Mouse (Mus musculus) retina, postnatal 1 day (tissue): Measurements from ENCODE around the gene Inpp4b.
A peak's percentile ranks its signal among the peaks of the same experiment; 100 is the strongest.

ENCODE experiments used
- DNase-seq: peaks from one replicate; pipeline ENCODE4 v3.0.0-alpha.2; 2012

Inpp4b gene

DNA sequence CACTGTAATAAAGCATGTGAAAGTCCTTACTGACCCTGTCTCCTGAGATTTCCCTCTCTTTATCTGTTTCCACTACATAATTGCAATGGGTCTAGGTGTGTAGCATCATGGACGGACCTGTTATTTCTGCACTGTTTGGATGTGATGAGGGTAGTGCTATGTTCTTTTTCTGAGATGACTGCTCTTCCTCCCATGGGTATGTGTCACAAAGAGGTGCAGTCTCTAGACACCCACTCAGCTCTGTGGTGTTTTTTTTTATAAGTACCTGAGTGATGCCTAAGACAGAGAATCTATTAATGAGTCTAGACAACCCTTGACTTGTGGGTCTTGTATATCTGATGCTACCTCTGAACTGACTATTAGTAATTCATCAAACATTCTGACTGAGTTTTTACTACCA is 393.7 kb downstream of the Inpp4b start:
- DNase-seq = no peak

DNA sequence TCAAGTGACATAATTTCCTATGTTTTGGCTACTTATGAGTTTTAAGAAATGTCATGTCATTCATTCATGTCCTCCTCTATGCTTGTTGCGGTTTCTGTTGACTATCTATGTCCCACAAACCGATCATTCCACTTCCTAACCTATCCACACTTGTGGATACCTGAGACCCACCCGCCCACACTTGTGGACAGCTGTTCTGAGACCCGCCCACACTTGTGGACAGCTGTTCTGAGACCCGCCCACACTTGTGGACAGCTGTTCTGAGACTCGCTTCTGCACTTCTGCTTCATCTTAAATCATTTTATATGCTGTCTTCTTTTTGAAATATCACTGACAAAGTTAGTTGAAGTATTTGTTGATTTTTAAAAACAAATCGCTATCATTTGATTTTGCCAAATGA is 400.2 kb downstream of the Inpp4b start:
- no peak for DNase-seq

DNA sequence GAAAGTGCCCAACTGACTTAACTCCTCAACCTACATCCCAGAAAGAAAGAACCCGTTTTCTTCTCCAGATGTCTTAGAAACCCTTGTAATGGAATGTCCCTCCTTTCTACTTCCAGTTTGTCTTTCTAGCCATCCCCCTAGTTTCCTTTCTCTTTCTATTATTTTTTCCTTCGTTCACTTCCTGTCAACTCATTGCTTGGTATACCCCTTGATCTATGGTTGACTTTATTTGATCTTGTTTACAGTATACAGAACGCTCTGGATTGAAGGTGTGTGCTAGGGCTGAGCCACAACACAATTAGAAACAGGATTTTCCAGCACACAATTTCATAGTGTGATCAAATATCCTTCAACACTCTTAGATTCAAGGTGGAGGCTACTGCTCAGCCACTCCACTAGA is 400.7 kb downstream of the Inpp4b start:
- DNase-seq = no peak

DNA sequence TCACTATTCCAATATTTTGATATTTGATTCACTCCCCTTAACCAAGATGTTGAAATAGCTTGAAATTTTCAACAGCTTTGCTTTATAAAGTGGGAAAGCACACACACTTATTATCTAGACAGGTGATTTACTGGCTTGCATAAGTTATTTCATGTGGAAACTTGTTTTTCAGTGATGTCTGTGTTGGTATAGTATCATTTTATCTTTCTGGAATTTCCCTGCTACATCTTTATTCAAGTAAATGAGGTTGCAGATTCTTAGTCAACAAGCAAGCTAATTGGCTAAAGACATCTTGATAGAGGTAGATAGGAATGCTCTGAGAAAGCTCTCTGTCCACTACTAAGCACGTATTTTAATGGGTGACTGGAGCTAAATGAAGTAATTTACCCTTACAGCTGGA is 403.1 kb downstream of the Inpp4b start:
- no peak for DNase-seq

DNA sequence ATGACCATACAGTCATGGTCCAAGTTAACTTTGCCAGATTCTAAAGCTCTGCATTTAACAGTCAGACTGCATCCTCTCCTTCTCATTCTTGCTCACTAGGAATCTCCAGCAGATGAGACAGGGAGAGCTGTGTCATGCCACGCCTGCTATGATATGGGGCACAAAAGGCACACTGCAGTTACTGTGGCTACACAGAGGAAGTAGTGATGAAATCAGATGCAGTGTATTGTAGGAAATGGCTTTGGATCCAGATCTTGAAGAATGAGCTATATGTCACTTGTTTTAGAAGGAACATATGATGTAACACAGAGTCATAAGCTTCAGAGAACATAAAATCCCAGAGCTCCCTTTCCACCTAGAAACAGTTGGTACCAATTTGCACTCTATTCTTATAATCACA is 408.8 kb downstream of the Inpp4b start:
- no peak for DNase-seq

DNA sequence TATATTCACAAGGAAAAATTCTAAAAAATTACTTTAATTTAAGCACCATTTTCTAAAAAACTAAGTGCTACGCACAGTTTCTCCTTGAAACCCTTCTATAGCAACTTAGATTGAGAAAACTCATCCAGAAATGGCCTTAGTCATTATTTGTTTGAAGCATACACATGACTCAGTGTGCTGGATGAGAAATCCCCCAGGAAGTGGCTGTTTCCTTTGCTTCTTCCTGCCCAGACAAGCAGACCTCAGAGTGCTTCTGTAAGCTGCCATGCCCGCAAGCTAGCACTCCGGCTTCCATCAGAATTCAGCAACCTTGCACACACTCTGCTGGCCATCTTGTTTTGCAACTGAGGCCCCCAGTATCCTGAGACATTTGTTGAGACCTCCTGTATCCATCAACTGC is 414.3 kb downstream of the Inpp4b start:
- DNase-seq = no peak

DNA sequence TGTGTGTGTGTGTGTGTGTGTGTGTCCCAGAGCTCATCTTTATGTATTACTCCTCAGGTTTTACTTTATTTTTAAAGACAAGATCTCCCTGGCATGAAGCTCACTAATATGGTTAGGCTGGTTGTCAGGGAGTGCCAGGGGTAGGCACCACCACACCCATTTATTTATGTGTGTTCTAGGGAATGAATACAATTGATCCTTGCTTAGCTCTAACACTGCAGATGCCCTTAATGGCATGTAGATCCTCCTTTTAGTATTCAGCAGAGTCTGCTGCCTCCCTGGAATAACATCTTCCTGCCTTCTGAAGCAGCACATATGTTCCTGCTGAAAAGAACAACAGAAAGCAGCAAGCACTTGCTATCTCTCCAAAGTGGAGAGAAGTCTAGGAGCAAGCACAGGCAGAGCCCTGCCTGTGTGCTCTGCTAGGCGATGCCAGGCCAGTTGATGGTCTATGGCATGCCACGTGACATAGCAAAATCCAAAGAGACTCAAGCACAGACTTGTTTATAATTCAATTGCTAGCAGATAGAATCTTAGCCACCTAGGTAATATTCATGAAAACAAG is 415.3 kb downstream of the Inpp4b start:
- no peak for DNase-seq

DNA sequence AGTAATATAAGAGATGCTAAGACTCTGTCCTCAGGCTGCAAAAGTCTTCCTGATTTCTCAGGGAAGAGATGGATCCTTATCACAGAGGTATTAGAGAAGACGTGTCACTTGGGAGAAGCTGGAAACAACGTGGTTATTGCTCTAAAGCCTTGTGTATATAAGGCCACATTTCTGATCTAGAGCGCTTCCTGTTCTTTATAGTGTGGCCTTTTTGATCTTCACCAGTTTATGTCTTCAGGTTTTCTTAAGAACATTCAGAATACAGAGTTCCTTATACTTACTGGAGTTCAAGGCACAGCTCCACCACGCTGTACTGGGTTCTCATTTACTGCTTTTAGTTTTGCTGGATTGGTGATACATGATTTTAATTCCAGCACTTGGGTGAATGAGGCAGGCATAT is 419.1 kb downstream of the Inpp4b start:
- no peak for DNase-seq

DNA sequence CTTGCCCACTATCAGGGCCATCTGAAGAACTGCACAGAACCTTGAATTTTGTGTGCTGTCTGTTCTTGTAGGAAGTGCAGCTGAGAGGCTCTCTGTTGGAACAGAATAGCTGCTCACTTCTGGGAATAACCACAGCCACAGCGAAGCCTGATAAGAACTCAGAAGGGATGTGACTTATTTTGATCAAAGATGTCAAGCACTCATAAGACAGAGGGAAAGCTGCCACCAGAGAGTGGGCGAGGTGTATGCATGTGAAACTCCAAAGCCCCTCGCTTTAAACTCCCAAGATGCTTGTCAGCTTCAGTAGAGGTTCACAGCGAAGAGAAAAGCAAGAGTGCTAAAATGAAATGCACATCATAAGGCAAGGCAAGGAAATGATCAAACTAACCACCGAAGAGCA is 423.7 kb downstream of the Inpp4b start:
- no peak for DNase-seq

DNA sequence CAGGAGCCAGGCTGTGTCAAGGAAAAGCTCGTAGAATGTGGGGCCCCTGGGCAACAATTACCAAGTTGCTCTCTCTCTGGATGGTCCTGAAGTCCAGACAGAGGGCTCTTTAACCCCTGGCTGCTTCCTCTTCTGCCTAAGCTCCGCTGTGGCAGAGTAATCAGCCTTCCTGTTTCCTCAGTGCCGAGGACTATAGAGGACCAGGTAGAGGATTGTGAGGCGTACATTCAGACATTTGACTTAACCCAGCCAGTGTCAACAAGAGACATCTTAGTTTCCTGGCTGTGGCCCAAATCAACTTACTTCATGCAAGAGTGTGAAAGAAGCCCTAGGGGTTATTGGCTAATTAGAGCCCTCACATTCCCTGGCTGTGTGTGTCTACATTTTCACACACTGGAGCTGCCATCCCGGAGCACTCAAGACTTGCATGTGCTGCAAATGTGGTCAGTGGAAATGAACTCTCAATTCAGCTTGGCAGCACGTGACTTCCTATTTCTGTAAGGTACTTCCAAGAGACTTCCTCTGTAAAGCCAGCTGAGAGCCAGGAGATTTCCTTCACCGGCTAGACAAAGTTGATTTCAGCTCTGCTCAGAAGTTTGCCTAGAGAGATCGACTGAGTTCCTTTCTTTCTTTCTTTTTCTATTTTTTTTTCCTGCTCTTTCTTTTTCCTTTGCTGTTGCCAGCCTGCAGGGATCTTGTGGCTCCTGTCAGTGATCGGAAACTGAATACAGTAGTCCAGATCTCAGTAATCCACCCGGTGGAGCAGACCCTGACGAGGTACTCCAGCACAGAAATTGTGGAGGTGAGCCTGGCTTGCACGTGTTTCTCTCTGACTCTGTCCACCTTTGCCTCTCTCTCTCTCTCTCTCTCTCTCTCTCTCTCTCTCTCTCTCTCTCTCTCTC is 425.3 kb downstream of the Inpp4b start:
- DNase-seq = peak; percentile 59

DNA sequence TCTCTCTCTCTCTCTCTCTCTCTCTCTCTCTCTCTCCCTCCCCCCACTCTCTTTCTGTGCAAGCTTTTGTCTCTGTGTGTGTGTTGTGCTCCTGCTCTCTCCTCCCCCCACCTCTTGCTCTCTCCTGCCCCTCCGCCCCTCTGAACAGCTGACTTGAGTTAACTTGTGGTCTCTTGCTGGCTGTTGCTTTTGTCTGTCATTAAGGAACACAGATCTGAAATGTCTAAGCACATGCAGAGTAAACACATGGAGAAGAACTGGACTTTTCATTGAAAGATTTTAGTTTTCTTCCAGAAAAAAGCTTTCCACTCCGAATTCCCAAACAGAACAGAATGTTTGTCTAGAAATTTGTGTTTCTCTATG is 425.9 kb downstream of the Inpp4b start:
- DNase-seq = peak; percentile 51

DNA sequence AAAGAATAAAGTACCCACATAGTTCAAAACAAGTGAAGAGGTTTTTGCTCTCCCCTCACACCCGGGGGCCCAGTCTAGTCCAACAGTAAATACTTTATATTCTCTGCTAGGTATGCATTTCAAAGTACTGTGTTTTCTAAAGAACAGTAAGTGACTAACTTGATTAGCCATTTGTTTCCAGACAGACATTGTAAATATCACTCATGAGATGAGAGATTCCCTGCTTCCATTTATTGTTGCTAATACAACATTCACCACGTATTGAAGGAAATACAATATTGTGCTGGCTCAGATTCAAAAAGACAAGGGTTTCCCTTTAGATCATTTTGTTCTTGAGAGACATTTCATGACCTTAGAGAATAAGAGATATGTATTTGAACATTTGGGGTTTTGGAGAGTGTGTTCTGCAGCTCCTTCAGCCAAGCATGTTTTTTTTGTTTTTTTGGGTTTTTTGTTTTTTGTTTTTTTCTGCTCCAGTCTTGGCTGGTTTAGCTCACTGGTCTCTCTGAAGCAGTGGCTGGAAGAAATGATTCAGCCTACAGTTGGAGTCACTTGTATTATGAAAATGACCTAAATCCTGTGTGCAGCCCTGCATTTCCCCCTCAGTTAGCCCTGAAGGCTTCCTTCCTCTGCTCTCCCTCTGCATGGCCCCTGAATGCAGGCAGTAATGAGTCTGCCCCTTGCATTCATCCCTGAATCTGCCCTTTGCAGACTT is 426.5 kb downstream of the Inpp4b start:
- DNase-seq = peak; percentile 32

DNA sequence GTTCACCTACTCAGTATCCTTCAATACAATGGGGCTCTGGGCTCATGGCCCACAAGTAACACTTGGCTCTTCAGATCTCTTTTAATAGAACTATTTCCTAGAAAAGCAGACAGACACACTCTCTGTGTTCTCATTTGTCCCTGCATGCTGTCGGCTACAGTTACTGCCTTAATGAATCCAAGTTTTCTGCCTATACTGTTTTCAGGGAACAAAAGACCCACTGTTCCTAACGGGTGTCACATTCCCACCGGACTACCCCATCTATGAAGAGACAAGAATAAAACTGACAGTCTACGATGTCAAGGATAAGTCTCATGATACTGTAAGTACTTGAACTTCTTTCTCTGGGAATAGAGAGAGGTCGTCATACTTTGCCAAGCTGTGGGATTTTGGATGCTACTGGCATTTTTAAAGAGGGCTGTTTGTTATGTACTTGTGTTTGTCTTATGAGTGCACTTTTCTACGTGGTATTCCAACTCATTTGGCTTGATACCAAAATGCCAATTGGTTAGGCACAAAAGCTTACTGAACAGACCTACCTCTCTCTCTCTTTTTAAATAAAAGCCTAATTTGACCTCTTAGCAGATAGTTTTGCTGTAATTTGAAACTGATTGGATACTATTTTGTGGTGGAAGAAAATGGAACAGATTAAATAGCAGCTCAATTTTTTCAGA is 428.4 kb downstream of the Inpp4b start:
- peak; percentile 92 for DNase-seq

DNA sequence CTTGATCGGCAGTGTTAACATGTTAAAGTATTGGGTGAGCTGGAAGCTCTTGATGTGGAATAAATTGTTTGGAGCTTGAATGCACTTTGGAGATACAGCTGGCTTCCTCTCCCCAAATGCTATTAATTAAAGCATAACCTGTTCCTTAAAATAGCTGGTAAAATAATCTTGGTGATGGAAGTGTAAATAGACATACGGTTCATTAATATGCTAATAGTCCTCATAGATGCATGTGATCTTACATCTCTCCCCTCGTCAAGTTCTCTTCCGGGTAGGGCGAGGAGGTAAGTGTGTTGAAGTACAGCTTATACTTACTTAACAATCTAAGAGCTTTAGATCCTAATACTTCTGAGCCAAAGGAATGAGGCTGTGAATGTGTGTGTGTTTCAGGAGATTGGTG is 430.5 kb downstream of the Inpp4b start:
- no peak for DNase-seq

DNA sequence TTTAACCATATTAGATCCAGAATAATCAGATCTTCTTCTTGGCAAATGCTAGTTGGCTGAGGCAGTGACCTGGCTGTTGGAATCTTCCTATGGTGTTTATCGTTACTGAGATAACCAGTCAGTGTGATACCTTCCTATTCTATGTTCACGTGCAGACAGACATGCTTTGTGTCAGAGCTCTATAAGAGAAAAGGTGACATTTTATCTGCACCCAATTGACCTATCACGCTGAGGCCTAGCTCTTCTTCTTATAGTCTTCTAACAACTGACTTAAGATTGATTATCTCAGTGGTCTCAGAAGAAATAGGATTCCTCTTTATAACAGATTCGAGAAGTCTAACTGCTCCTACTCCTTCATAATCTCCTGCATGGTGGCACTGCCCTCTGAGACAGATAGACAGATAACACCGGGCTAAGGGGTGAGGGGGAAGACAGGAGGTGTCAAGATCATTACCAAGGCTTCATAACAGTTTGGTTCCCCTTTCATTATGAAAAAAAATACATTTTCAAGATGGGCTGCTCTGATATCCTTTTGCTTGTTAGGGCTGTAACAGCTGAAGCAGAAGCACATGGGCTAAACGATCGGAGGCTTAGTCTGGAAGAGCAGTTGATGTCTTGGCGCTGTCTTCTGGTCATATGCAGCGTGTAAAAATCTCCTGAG is 431.1 kb downstream of the Inpp4b start:
- no peak for DNase-seq

DNA sequence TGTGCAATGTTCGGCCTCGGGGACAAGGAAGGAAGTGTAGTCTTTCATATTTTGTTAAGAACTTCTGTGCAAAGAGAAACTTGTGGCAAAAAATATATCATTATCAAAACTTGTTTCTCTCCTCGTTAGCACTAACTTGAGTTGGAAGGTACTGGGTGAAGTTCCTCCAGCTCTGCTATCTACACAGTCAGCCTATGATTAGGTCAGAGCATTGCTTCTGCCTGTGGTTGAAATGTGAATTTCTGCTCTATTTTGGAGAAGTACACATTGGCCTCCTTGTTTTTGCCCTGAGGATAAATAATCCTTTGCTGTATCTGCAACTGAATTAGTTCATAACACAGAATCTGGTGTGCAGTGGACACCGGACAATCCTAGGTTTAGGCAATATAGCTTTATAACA is 431.7 kb downstream of the Inpp4b start:
- no peak for DNase-seq

DNA sequence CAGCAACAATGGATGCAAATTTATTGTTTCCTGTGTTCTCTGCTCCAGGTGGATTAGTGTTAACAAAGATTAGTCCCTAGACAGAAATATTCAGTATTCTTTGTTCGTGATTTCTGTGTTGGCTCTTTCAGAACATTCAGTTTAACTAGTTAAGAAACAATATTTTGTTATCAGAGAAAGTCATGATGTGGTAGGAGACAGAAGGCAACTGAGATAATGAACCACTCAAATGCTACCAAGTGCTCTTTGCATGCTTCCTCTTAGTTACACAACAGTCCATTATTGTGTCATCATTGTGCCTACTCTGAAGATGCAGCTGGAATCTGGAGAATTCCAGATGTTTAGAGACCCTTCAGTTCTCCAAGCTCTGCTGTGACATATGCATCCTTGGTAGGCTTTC is 432.1 kb downstream of the Inpp4b start:
- DNase-seq = no peak

DNA sequence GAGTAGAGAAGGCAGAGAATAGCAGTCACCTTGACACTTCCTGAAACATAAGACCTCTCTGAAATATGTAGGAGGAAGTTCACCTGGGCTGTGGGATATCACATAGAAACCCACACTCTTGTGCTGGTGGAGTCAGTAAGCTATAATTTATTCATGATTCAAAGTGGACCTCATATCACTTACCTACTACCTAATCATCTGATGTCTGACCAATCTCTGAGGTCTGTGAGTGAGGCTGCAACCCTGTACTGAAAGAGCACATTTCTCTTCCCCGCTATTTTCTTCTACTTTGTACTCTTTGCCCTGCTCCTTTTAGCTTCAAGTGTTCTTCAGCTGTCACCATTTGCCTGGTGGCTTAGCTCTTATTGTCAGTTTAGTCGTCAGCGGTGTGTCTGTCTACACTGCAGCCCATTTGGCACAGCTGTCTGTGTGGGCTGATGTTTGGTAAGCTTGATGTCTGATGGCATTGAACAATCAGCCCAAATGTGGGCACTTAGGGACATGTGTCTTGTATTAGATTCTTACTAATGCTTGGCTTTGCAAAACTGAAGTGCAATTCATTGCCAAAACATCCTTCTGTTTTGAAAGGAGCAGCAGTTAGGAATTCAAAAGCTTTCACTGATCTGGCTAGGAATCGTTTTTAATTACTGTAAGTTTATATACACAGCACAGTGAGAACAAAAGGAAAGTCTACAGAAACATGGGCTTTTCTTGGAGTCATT is 434.3 kb downstream of the Inpp4b start:
- no peak for DNase-seq

DNA sequence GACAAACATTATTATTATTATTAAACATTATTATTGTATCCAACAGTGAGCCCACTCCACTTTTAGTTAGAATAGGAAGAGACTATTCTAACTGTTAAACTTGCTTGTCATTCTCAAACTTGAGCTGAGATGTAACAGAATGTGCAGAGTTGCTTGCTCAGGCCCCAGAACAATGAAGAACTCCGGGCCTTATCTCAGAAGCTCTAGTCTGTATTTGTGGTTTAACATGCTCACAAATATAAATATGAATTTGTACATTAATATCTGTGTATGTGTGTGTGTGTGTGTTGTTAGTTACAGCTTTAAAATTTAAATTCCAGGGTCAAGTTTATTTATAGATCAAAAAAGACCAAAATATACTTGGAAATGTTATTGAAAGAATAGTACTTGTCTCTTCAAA is 435.3 kb downstream of the Inpp4b start:
- no peak for DNase-seq

DNA sequence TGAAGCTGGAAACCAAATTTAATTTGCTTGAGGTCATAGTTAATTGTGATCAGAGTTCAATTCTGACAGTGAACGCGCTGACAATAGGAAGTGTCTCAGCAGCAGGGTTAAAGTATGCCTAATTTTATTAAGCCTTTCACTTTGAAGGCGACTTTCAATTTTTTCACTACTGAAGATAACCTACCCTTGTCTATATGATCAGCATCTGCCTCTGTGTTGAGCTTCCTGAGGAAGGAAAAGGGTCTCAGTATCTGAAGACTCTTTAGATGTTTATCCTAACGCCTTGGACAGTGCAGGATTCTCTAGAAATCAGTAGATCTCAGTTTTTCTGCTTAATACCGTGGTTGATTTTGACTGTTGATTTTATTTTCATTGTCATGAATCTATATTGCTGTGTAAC is 437.1 kb downstream of the Inpp4b start:
- no peak for DNase-seq

DNA sequence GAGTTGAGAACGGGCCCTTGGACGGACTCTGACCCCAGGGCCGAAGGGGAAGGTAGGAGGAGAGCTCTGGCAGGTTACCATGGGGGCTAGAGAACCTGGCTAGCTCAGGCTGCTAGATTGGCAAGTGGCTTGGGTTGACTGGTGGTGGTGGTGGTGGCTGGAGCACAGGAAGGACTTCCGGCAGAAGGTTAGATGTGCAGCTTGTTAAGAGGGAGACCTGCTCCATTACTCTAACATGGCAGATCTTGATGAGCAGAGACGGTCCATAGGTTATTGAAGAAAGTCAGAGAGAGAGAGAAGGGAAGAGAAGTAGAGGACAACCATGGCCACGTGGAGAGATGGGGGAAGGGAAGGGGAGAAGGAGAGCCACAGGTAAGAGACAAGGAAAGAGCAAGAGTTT is 437.8 kb downstream of the Inpp4b start:
- DNase-seq = no peak

DNA sequence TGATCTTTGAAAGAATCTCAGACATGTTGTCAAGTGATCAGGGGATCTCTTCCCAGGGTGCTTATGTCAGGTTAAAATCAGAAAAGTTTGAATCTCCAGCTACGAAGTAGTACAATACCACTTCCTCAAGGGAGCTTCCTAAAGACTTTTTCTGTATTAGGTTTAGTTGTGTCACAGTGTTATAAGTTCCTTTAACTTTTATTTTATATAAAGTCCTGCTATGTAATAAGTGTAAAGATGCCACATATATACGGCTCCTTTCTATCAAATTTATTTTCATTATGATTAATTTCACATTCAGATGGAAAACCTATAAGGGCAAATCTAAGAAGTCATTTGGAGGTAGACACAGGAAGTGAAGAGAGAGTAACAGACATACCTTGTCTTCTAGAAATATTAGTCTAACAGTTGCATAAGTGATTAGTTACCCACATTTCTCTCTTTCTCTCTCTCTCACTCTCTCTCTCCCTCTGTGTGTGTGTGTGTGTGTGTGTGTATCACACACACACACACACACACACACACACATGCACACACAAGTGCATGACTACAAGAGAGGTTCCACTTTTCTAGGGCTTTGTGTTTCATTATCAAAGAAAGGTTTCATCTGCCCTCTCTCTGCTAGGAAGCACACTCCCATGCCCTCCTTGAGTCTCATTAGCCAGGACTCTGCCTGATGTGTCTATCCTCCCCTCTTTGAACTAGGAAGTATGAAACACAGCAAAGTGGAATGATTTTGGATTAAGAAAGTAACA is 438.7 kb downstream of the Inpp4b start:
- DNase-seq = no peak
